Mouse (Mus musculus) neutrophil, adult 83 days (primary cell): Measurements from ENCODE around the gene Mmp7. TPM values are rescaled to one million over a fixed set of nuclear protein-coding genes. Genes with fewer than 3 reads are reported as not detected.

Experiments
- total RNA-seq, 2 experiments: library from RNA; stranded (reverse); gene quantifications; one replicate each; pipeline ENCODE4 v1.2.4; 2023

Mmp7 gene
- total RNA-seq = not detected

GRCm38 (mm10) chr9:7691790-7692189, at the start of gene Mmp7:
Mmp7 (plus strand) TSS chr9:7692090.

Other genes starting within 250 kb of the Mmp7 start
- not detected for gene Mmp3, start 246.3 kb upstream of the Mmp7 start, total RNA-seq
- not detected for gene Mmp10, start 189.7 kb upstream of the Mmp7 start, total RNA-seq
- 1,000 to 10,000 TPM; 1,129 to 1,213 TPM for gene Mmp8, start 133.6 kb upstream of the Mmp7 start, total RNA-seq
- 1 to 10 TPM; 4.3 to 4.6 TPM for gene Mmp27, start 120.7 kb upstream of the Mmp7 start, total RNA-seq
- not detected for gene Mmp20, start 63.9 kb upstream of the Mmp7 start, total RNA-seq
- 10 to 100 TPM; 47.1 to 54.0 TPM for gene Tmem123, start 72.0 kb downstream of the Mmp7 start, total RNA-seq
- gene Birc2, start 145.0 kb downstream of the Mmp7 start, total RNA-seq = 10 to 100 TPM; 36.9 to 37.3 TPM
- 100 to 1,000 TPM; 104 to 119 TPM for gene Birc3, start 181.1 kb downstream of the Mmp7 start, total RNA-seq